Mouse (Mus musculus) neutrophil, adult 59 days (primary cell): ENCODE results near the gene Sgca. TPM values are rescaled to one million over a fixed set of nuclear protein-coding genes. Genes with fewer than 3 reads are reported as not detected.

ENCODE experiments used
- total RNA-seq, 2 experiments: library from RNA; stranded (reverse); gene quantifications; 1 replicate in 1 of 2; 2 replicates in 1 of 2; pipeline ENCODE4 v1.2.4; 2023

Sgca gene
- not detected for total RNA-seq

GRCm38 (mm10) chr11:94976199-94976598 lies at the start of gene Sgca:
Gene Sgca, minus strand, starts transcription at chr11:94976327.

GRCm38 (mm10) chr11:95009629-95010014 lies 33.5 kb upstream of the Sgca start, which contains the start of gene Samd14:
Gene Samd14, plus strand, starts transcription at chr11:95009879.

GRCm38 (mm10) chr11:94990749-94991577 lies 14.8 kb upstream of the Sgca start, which contains the start of gene Ppp1r9b:
Gene Ppp1r9b, plus strand, starts transcription at chr11:94991035.

GRCm38 (mm10) chr11:94967419-94967818 lies 8.7 kb downstream of the Sgca start, which contains the start of gene Hils1:
Gene Hils1, plus strand, starts transcription at chr11:94967593.

GRCm38 (mm10) chr11:94936045-94936444 lies 40.1 kb downstream of the Sgca start, which contains the start of gene Col1a1:
Gene Col1a1, plus strand, starts transcription at chr11:94936224.

Other genes with a start within 250 kb of the Sgca start
- not detected for gene Cdc34b, start 234.5 kb downstream of the Sgca start, total RNA-seq
- not detected for gene Tmem92, start 193.6 kb downstream of the Sgca start, total RNA-seq
- gene Col1a1, start 40.1 kb downstream of the Sgca start, total RNA-seq, result 100 to 1,000 TPM in 1 of 2 experiments, 10 to 100 TPM in 1; 55.0 to 105 TPM
- gene Hils1, start 8.7 kb downstream of the Sgca start, total RNA-seq, result not detected
- gene Ppp1r9b, start 14.7 kb upstream of the Sgca start, total RNA-seq, result 100 to 1,000 TPM; 112 to 115 TPM
- gene Samd14, start 33.6 kb upstream of the Sgca start, total RNA-seq, result 1 to 10 TPM; 2.1 to 6.5 TPM
- gene Pdk2, start 65.0 kb upstream of the Sgca start, total RNA-seq, result 1 to 10 TPM; 4.1 to 4.9 TPM
- not detected for gene Itga3, start 100.5 kb upstream of the Sgca start, total RNA-seq
- under 1 TPM in 1 of 2 experiments, not detected in 1; 0.18 TPM for gene Dlx3, start 143.8 kb upstream of the Sgca start, total RNA-seq
- not detected for gene Dlx4, start 169.9 kb upstream of the Sgca start, total RNA-seq